25 mouse cellular contexts compared by ENCODE assay signal in genomic region chr8:48195971-48196370, GRCm38 (mm10).
"Had no signal": no experiment of that assay in that cellular context is flagged by ENCODE, and none has a peak within 500 bp of the region (broad histone marks: within the 10 kb centered on the region; RNA-seq: fewer than 3 reads in every experiment).

No protein-coding gene starts in this region.

- H3K4me1 ChIP-seq: heart, embryonic 13.5 days; heart, embryonic 15.5 days; hindbrain, embryonic 13.5 days; hindbrain, embryonic 15.5 days; kidney, embryonic 15.5 days; limb, embryonic 13.5 days; limb, embryonic 15.5 days; liver, embryonic 12.5 days had no signal

- ATAC-seq: hindbrain, postnatal 0 days; intestine, embryonic 16.5 days; liver, embryonic 12.5 days had no signal

- H3K9ac ChIP-seq: heart, embryonic 13.5 days; heart, embryonic 15.5 days; hindbrain, embryonic 13.5 days; hindbrain, embryonic 15.5 days; kidney, embryonic 15.5 days; limb, embryonic 13.5 days; limb, embryonic 15.5 days; liver, embryonic 12.5 days; liver, embryonic 14.5 days had no signal

- H3K36me3 ChIP-seq: heart, embryonic 13.5 days; heart, embryonic 15.5 days; hindbrain, embryonic 13.5 days; hindbrain, embryonic 15.5 days; kidney, embryonic 15.5 days; limb, embryonic 13.5 days; limb, embryonic 15.5 days; liver, embryonic 12.5 days had no signal

- H3K9me3 ChIP-seq: heart, embryonic 13.5 days; heart, embryonic 15.5 days; hindbrain, embryonic 15.5 days; kidney, embryonic 15.5 days; limb, embryonic 15.5 days had no signal

- DNase-seq: gastrocnemius, postnatal 14 days; gastrocnemius, postnatal 36 days; heart, adult 18-20 months; heart, postnatal 14 days; heart, postnatal 36 days; kidney, adult 11 months; kidney, adult 2 months; kidney, adult 9 months; kidney, postnatal 14 days; kidney, postnatal 4 days; left cerebral cortex, postnatal 4 days had no signal

- H3K4me3 ChIP-seq: heart, embryonic 13.5 days; heart, embryonic 15.5 days; hindbrain, embryonic 13.5 days; hindbrain, embryonic 15.5 days; kidney, embryonic 15.5 days; layer of hippocampus, adult 2 months; left cerebral cortex, adult 2 months; limb, embryonic 13.5 days; limb, embryonic 15.5 days; liver, embryonic 12.5 days had no signal

- H3K27ac ChIP-seq: heart, embryonic 13.5 days; heart, embryonic 15.5 days; hindbrain, embryonic 13.5 days; hindbrain, embryonic 15.5 days; hindbrain, postnatal 0 days; kidney, embryonic 15.5 days; kidney, postnatal 0 days; layer of hippocampus, adult 2 months; left cerebral cortex, adult 2 months; limb, embryonic 13.5 days; limb, embryonic 15.5 days; liver, embryonic 12.5 days; liver, embryonic 14.5 days had no signal
